Mouse (Mus musculus): ENCODE results near the gene Cd163l1.

DNA sequence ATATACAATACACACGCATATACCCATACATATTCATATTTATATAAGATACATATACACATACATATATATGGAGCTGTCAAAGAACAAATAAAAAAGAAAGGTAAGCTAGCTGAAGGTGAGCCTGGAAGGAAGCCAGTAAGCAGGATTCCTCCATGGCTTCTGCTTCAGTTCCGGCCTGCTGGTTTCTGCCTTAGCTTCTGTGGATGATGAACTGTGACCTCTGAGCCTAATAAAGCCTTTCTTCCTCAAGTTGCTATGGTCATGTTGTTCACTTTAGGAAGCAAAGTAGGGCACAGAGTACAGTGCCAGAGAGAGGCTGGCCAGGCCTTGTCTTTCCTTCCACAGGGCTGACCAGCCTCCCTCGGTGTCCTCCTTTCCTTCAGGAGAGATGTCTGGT lies 47.2 kb upstream of the Cd163l1 start:
- TF ChIP-seq USF1 (IDR thresholded peaks at IDR 0.05; ENCODE audit: low read depth) (no peak), CTCF (IDR thresholded peaks at IDR 0.05; ENCODE audit: control insufficient read depth, insufficient read depth, insufficient read length) (no peak)

All from C2C12 (cell line).